Comparison of ENCODE assay signal across 9 mouse cellular contexts in genomic region chr11:86840511-86841154, GRCm38 (mm10). TPM values are rescaled to one million over a fixed set of nuclear protein-coding genes. Genes with fewer than 3 reads are reported as not detected.
DNase-seq lines count a peak whose midpoint lies in the region; ATAC-seq lines count a peak whose summit lies in the region.
"Had no signal": no experiment of that assay in that cellular context is flagged by ENCODE, and none has a peak within 500 bp of the region (broad histone marks: within the 10 kb centered on the region; RNA-seq: fewer than 3 reads in every experiment).

No protein-coding gene starts in this region.

- H3K4me3 ChIP-seq in liver, embryonic 12.5 days: no peak overlapping the region
- no peak overlapping the region for H3K4me3 ChIP-seq in heart, embryonic 12.5 days
- no peak overlapping the region for H3K4me3 ChIP-seq in kidney, embryonic 15.5 days (replicated peaks)
- no peak overlapping the region for H3K4me3 ChIP-seq in midbrain, embryonic 14.5 days (replicated peaks; ENCODE audit: low read depth, low read length)
- H3K4me3 ChIP-seq: erythroblast, embryonic 14.5 days had no signal

- no peaks in the 10 kb centered on the region for H3K36me3 ChIP-seq in liver, embryonic 12.5 days
- no peaks in the 10 kb centered on the region for H3K36me3 ChIP-seq in heart, embryonic 12.5 days
- no peaks in the 10 kb centered on the region for H3K36me3 ChIP-seq in kidney, embryonic 15.5 days
- H3K36me3 ChIP-seq in midbrain, embryonic 14.5 days (ENCODE audit: control insufficient read depth, insufficient read depth, low read length): no peaks in the 10 kb centered on the region

- H3K4me2 ChIP-seq in liver, embryonic 12.5 days: no peak overlapping the region
- no peak overlapping the region for H3K4me2 ChIP-seq in heart, embryonic 12.5 days
- H3K4me2 ChIP-seq in kidney, embryonic 15.5 days: no peak overlapping the region
- H3K4me2 ChIP-seq in midbrain, embryonic 14.5 days (ENCODE audit: low read length): no peak overlapping the region

- no peaks in the 10 kb centered on the region for H3K9me3 ChIP-seq in liver, embryonic 12.5 days (replicated peaks)
- H3K9me3 ChIP-seq in heart, embryonic 12.5 days (replicated peaks): no peaks in the 10 kb centered on the region
- no peaks in the 10 kb centered on the region for H3K9me3 ChIP-seq in kidney, embryonic 15.5 days (replicated peaks)
- no peaks in the 10 kb centered on the region for H3K9me3 ChIP-seq in midbrain, embryonic 14.5 days (ENCODE audit: control insufficient read depth, low read length)

- 32% methylated on average over 3 of the region's 3 CpGs for WGBS in liver, embryonic 12.5 days (ENCODE audit: insufficient replicate concordance)
- 5% methylated on average over 3 of the region's 3 CpGs for WGBS in heart, embryonic 12.5 days
- WGBS in kidney, embryonic 15.5 days: 15% methylated on average over 3 of the region's 3 CpGs
- WGBS in midbrain, embryonic 14.5 days: 2% methylated on average over 3 of the region's 3 CpGs

- ATAC-seq in liver, embryonic 12.5 days: no peak
- ATAC-seq in heart, embryonic 12.5 days (ENCODE audit: insufficient number of reproducible peaks, low FRiP score): peak; percentile 74
- peak; percentile 52; the same call in 1 of the 2 replicates for ATAC-seq in kidney, embryonic 15.5 days (replicated peaks; ENCODE audit: low FRiP score)
- ATAC-seq in midbrain, embryonic 14.5 days (ENCODE audit: low FRiP score, low TSS enrichment): no peak; the same call in 1 of the 2 replicates

- H3K27me3 ChIP-seq in liver, embryonic 12.5 days (replicated peaks): no peaks in the 10 kb centered on the region; the same call in 1 of the 2 replicates
- H3K27me3 ChIP-seq in heart, embryonic 12.5 days (replicated peaks): no peaks in the 10 kb centered on the region
- H3K27me3 ChIP-seq in kidney, embryonic 15.5 days: no peaks in the 10 kb centered on the region
- no peaks in the 10 kb centered on the region for H3K27me3 ChIP-seq in midbrain, embryonic 14.5 days (ENCODE audit: control insufficient read depth, insufficient read depth, low read length)

- DNase-seq in liver: peak; percentile 34
- peak; percentile 14 for DNase-seq in embryo, embryonic 9.5 days (ENCODE audit: extremely low spot score)
- peak; percentile 89 for DNase-seq in midbrain, embryonic 14.5 days
- no peak for DNase-seq in right cerebral cortex, postnatal 4 days
- no peak for DNase-seq in right cerebral cortex, postnatal 10 days (ENCODE audit: low spot score in 2 of 2)

- H3K4me1 ChIP-seq in liver, embryonic 12.5 days: peaks cover 4% of the 10 kb centered on the region
- H3K4me1 ChIP-seq in heart, embryonic 12.5 days (replicated peaks): peaks cover 29% of the 10 kb centered on the region
- peaks cover 36% of the 10 kb centered on the region for H3K4me1 ChIP-seq in kidney, embryonic 15.5 days
- peaks cover 17% of the 10 kb centered on the region for H3K4me1 ChIP-seq in midbrain, embryonic 14.5 days (ENCODE audit: control insufficient read depth, insufficient read depth, low read length)

- H3K27ac ChIP-seq in liver, embryonic 12.5 days: no peak overlapping the region
- H3K27ac ChIP-seq in heart, embryonic 12.5 days (ENCODE audit: poor library complexity, severe bottlenecking): peak overlapping the region; percentile 89
- peak overlapping the region; percentile 85 for H3K27ac ChIP-seq in kidney, embryonic 15.5 days
- H3K27ac ChIP-seq in midbrain, embryonic 14.5 days (replicated peaks; ENCODE audit: low read depth, low read length): peak overlapping the region; percentile 43

- no peak overlapping the region for H3K9ac ChIP-seq in liver, embryonic 12.5 days
- H3K9ac ChIP-seq in heart, embryonic 12.5 days: no peak overlapping the region
- no peak overlapping the region for H3K9ac ChIP-seq in kidney, embryonic 15.5 days
- H3K9ac ChIP-seq in midbrain, embryonic 14.5 days (replicated peaks; ENCODE audit: low read length): no peak overlapping the region

RNA-seq across cellular contexts. Expression of gene Dhx40, which starts 33.1 kb away (rescaled TPM):
- polyA plus RNA-seq in liver, embryonic 12.5 days (2016; fragmentation: Nextera tagmentation; extraction: Ambion mirVana): 10.0 TPM in 2 replicates
- polyA plus RNA-seq in heart, embryonic 12.5 days (2016; fragmentation: Nextera tagmentation; extraction: Ambion mirVana): 16.3 and 16.5 TPM in 2 replicates
- polyA plus RNA-seq in kidney, embryonic 15.5 days (2015; fragmentation: Nextera tagmentation; extraction: Ambion mirVana): 33.4 and 37.5 TPM in 2 replicates
- polyA plus RNA-seq in midbrain, embryonic 14.5 days (2014; fragmentation: Nextera tagmentation; extraction: Ambion mirVana): 18.9 and 31.6 TPM in 2 replicates

Comparison
In these comparisons a context has a peak if more than half of its experiments do, and no peak if none do; other contexts are left out.
1. DNase-seq: peak in liver (single experiment), embryo, embryonic 9.5 days (single experiment) and midbrain, embryonic 14.5 days (single experiment); none in right cerebral cortex, postnatal 4 days (single experiment) and right cerebral cortex, postnatal 10 days (0 of 2).
2. ATAC-seq: peak in heart, embryonic 12.5 days (single experiment) and kidney, embryonic 15.5 days (single experiment); none in liver, embryonic 12.5 days (single experiment) and midbrain, embryonic 14.5 days (single experiment).